Mouse (Mus musculus) spleen, embryonic (tissue): ENCODE measurements around the gene C2cd2l.

Experiments used
- CTCF ChIA-PET: fragments of 350-600 bp; sonication (Branson Sonifier 250); formaldehyde crosslinking; loops from one replicate; lab custom pipeline; 2022; lab: Charles Lee

Gene C2cd2l

GRCm38 (mm10) chr9:44283183-44283582, 36.9 kb downstream of the C2cd2l start:
- CTCF ChIA-PET = interaction anchor here (0.9 kb wide), 1 partner anchor 183 kb away, joined by 10 read pairs; no protein-coding TSS in a partner anchor

GRCm38 (mm10) chr9:44269973-44270372, 50.1 kb downstream of the C2cd2l start:
- CTCF ChIA-PET = no interaction called here

GRCm38 (mm10) chr9:44269077-44269476, 51.0 kb downstream of the C2cd2l start:
- CTCF ChIA-PET = no interaction called here

GRCm38 (mm10) chr9:44268432-44268831, 51.7 kb downstream of the C2cd2l start, which contains the start of gene Nlrx1:
Gene Nlrx1, minus strand, starts transcription at chr9:44268599.
- CTCF ChIA-PET = interaction anchor here (0.5 to 1.0 kb wide), 2 partner anchors 17 to 83 kb away, joined by 3 to 5 read pairs; no protein-coding TSS in a partner anchor

- CTCF ChIA-PET = interaction anchor here (1.0 kb wide), 1 partner anchor 83 kb away, joined by 3 read pairs; no protein-coding TSS in a partner anchor
These were observed 52.1 kb downstream of the C2cd2l start for GRCm38 (mm10) chr9:44268027-44268360.

- CTCF ChIA-PET = interaction anchor here (0.5 to 1.0 kb wide), 2 partner anchors 49 to 83 kb away, joined by 3 to 4 read pairs; no protein-coding TSS in a partner anchor
These were observed 52.6 kb downstream of the C2cd2l start for GRCm38 (mm10) chr9:44267319-44268026.

GRCm38 (mm10) chr9:44266478-44267226, 53.4 kb downstream of the C2cd2l start:
- CTCF ChIA-PET = no interaction called here

GRCm38 (mm10) chr9:44261388-44261787, 58.7 kb downstream of the C2cd2l start:
- CTCF ChIA-PET = no interaction called here
